Mouse (Mus musculus) MEL (cell line): ENCODE data around the gene Tmem199.

Source experiments
- CTCF ChIP-seq, 3 experiments: IDR thresholded peaks in 2 of 3; conservative IDR thresholded peaks in 1 of 3; 2 replicates each; pipeline ENCODE4 v1.5.1; 2011 to 2012; ENCODE audit warnings: low read length in 3 of 3, low read depth in 2 of 3, mild to moderate bottlenecking in 2 of 3, improper control_type of control experiment in 1 of 3, inconsistent platforms in 1 of 3, mixed read lengths in 1 of 3, moderate library complexity in 1 of 3; ENCODE audit not compliant: control insufficient read depth in 1 of 3, insufficient read depth in 1 of 3, poor library complexity in 1 of 3, severe bottlenecking in 1 of 3
- GABPA ChIP-seq: IDR thresholded peaks from 2 replicates; pipeline ENCODE4 v1.6.1; 2012; ENCODE audit warnings: low read depth, mild to moderate bottlenecking, inconsistent platforms, low read length, improper control_type of control experiment, moderate library complexity
- POLR2A ChIP-seq, 2 experiments: IDR thresholded peaks; 2 replicates each; pipeline ENCODE4 v1.6.1; 2011 to 2012; ENCODE audit warnings: low read length in 2 of 2, mild to moderate bottlenecking in 2 of 2, control low read depth in 1 of 2, improper control_type of control experiment in 1 of 2, low read depth in 1 of 2, moderate library complexity in 1 of 2; ENCODE audit not compliant: control insufficient read depth in 1 of 2, insufficient read depth in 1 of 2, poor library complexity in 1 of 2
- POLR2AphosphoS2 ChIP-seq: IDR thresholded peaks from 2 replicates; pipeline ENCODE4 v1.6.1; 2011; ENCODE audit warnings: low read length, improper control_type of control experiment
- TAL1 ChIP-seq: IDR thresholded peaks from 2 replicates; pipeline ENCODE4 v1.6.1; 2012; ENCODE audit warnings: mild to moderate bottlenecking, inconsistent platforms, low read length, moderate library complexity, mixed read lengths
- TCF12 ChIP-seq: IDR thresholded peaks from 2 replicates; pipeline ENCODE4 v1.6.1; 2014; ENCODE audit warnings: low read depth, mild to moderate bottlenecking, inconsistent platforms, low read length, improper control_type of control experiment, moderate library complexity
- UBTF ChIP-seq: IDR thresholded peaks from 2 replicates; pipeline ENCODE4 v1.6.1; 2012; ENCODE audit warnings: low read depth, mild to moderate bottlenecking, inconsistent platforms, low read length, improper control_type of control experiment, moderate library complexity, borderline replicate concordance; ENCODE audit not compliant: insufficient read depth
- ZMIZ1 ChIP-seq: IDR thresholded peaks from 2 replicates; pipeline ENCODE4 v1.6.1; 2012; ENCODE audit warnings: low read depth, mild to moderate bottlenecking, inconsistent platforms, low read length, improper control_type of control experiment, moderate library complexity

- TF ChIP-seq POLR2AphosphoS2 (no peak), GABPA (no peak), TCF12 (no peak), ZMIZ1 (no peak; the same call in 1 of the 2 replicates), POLR2A (IDR thresholded peaks at IDR 0.05; ENCODE audit: control insufficient read depth in 1 of 2, insufficient read depth in 1 of 2, low read depth in 1 of 2, low read length in 2 of 2, poor library complexity in 1 of 2) (no peak), TAL1 (no peak), CTCF (IDR thresholded peaks at IDR 0.05 in 2 of 3, conservative IDR thresholded peaks at IDR 0.05 in 1 of 3; ENCODE audit: control insufficient read depth in 1 of 3, insufficient read depth in 1 of 3, low read depth in 2 of 3, low read length in 3 of 3, poor library complexity in 1 of 3, severe bottlenecking in 1 of 3) (no peak), UBTF (no peak)
Measured at GRCm38 (mm10) chr11:78536690-78537084, 24.7 kb upstream of the Tmem199 start.
